Mouse (Mus musculus) megakaryocyte progenitor cell, adult 5-6 weeks (primary cell): ENCODE data around the gene Stim1. TPM values are rescaled to one million over a fixed set of nuclear protein-coding genes. Genes with fewer than 3 reads are reported as not detected.

Experiments used
- ATAC-seq: replicated peaks from 2 replicates; pipeline ENCODE4 v1.8.0; 2016; ENCODE audit warnings: mild to moderate bottlenecking, moderate TSS enrichment, inconsistent platforms; ENCODE audit not compliant: poor library complexity
- total RNA-seq, 2 experiments: library from RNA; stranded (forward) in 1 of 2; stranded (reverse) in 1 of 2; fragments of 157-497, 149-512 nt in 1 of 2; fragments of 200-1000 nt in 1 of 2; gene quantifications; 2 replicates each; pipeline versions ENCODE4 v1.2.3 to v1.2.4; 2015 to 2017

Stim1 gene
- total RNA-seq, 2 experiments from 2014 or later: 23.5 to 33.5 TPM

GRCm38 (mm10) chr7:102434344-102434743 is 166.7 kb downstream of the Stim1 start:
- peak; percentile 53 for ATAC-seq

DNA sequence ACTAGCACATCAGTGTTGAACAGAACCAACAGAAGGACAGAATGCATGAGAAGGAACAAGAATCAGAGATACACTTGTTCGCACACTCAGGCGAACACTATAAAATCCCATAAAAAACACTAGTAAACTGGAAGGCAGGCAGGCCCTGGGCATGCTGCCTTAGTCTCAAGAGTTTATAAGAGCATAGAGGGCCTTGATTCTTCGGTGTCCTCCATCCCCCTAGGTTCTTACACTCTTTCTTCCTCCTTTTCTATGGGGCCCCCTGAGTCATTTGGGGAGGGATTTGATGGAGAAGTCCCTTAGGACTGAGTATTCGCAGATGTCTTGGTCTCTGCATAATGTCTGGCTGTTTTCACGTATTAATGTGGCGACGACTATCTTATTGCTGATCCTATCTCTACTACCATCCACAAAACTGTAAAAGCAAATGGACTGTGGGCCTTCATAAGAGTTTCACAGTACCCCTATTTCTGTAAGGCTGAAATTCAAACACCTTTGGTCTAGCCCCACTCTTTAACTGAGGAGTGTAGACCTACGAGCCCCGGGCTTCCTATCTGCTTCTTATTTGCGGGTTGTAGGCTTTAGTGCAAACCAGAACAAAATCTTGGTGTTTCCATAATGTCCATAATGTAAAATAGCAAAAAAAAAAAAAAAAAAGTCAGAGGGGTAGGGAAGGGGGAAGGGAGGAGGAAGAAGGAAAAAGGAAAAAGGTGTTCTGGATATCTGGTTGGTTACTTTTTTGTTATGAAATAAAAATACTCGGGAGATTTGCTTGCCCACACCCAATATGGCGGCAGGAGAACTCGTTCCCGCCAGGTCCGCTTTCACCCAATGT is 173.4 kb downstream of the Stim1 start:
- ATAC-seq: no peak

GRCm38 (mm10) chr7:102441657-102442391 is 174.2 kb downstream of the Stim1 start, which contains the start of gene Rrm1:
TSS of gene Rrm1 (plus strand) at chr7:102441695.
- ATAC-seq: peak; percentile 93

DNA sequence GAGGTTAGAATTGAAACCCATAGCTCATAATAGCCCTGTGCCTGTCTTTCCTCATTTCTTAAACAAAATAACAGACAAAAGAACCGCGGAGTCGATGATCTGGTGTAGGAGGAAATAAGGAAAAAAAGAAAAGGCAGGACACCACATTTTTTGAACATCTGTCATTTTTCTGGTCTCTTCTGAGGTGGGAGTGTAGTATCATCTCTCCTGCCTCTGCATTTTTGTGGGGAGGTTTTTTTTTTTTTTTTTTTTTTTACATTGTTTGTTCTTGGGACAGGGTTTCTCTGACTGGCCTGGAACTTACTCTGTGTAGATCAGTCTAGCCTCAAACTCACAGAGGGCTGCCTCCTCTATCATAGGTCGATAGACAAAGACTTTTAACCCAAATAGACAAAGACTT is 174.8 kb downstream of the Stim1 start:
- ATAC-seq: no peak

DNA sequence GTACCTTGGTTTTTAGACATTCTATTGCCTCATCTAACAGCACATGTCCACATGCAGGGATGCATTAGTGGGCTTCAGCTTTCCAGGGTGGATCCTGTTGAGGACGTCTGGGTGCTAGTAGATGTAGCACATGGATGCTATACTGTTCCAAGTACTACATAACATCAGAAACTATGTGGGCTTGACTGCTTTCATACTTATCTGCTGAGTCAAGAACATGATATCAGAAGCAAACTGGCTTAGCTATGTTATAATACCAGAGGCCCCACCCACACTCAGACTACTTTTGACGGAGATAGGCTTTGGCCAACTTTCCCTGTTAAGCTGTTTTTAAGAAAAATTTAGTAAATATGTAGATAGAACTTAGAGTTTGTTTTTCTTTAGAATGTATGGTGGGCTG is 176.7 kb downstream of the Stim1 start:
- peak; percentile 53 for ATAC-seq

- no peak for ATAC-seq
Observed at GRCm38 (mm10) chr7:102446438-102446837, 178.8 kb downstream of the Stim1 start.

- ATAC-seq: peak; percentile 20; the same call in 1 of the 2 replicates
Observed at GRCm38 (mm10) chr7:102458618-102459380, 191.2 kb downstream of the Stim1 start.

- no peak for ATAC-seq
Observed at GRCm38 (mm10) chr7:102467566-102467965, 200.0 kb downstream of the Stim1 start.

DNA sequence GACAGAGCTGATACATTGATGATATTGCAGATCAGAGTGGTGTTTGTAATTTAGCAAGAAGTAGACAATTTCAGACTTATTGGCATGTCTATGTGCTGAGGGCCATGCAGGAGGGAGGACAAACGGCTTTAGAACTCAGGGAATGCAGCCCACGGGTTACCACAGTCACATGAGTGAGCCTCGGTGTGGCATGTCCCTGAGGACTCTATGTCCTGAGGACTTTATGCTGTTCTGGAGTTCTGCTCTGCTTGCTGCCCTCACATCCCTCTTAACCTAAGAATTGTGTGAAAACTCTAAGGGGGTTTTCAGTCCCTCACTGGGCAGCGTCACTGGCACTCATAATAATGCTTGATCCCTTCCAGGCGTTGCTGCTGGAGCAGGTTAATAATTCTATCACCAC is 205.1 kb downstream of the Stim1 start:
- ATAC-seq: no peak

DNA sequence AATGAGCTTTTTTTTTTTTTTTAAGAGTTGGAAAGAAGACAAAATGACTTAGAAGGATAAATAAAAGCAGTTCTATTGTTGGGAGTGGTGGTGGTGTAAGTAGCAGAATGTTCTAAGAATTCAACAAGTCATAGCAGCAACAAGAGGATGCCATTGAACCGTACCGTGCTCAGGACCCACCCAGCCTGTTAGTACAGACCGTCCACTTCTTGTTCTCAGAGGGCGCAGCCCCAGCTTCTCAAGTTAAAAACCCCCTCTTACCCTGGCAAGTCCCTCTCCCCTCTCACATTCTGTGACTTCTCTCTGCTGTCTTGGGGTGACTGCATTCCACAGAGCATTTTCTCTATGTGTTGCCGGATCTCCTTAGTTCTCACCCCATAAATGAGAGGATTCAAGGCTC is 209.0 kb downstream of the Stim1 start:
- ATAC-seq: no peak

DNA sequence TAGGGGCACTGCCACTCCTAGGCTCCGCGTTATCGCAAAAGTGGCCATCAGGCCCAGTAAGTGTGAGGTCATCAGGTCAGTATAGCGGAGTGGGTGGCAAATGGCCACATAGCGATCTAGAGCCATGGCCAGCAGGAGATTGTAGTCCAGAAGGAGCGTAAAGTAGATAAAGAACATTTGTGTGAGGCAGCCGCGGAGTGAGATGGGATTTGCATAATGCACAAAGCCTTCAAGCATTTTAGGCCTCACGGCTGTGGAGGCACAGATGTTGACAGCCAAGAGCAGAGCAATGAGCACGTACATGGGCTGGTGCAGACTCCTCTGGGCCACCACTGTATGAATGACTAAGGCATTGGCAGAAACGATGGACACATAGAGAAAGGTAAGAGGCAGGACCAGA is 209.8 kb downstream of the Stim1 start:
- ATAC-seq: no peak

DNA sequence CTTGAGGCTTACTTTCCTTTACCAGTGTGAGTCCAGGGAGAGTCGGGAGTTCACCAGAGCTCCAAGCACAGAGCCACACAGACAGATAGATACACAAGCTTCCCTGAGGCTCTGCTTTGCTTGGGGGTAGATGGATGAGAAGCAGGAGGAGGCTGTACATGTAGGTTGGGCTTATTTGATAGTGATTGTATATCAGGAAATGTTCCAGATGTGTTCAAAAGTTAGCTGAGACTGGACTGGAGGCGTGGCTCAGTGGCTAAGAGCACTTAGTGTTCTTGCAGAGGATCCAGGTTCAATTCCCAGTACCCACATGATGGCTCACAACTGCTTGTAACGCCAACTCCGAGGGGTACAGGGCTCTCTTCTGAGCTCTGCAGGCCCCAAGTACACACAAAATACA is 210.8 kb downstream of the Stim1 start:
- ATAC-seq: peak; percentile 52

GRCm38 (mm10) chr7:102478926-102479325 is 211.3 kb downstream of the Stim1 start:
- ATAC-seq: no peak

DNA sequence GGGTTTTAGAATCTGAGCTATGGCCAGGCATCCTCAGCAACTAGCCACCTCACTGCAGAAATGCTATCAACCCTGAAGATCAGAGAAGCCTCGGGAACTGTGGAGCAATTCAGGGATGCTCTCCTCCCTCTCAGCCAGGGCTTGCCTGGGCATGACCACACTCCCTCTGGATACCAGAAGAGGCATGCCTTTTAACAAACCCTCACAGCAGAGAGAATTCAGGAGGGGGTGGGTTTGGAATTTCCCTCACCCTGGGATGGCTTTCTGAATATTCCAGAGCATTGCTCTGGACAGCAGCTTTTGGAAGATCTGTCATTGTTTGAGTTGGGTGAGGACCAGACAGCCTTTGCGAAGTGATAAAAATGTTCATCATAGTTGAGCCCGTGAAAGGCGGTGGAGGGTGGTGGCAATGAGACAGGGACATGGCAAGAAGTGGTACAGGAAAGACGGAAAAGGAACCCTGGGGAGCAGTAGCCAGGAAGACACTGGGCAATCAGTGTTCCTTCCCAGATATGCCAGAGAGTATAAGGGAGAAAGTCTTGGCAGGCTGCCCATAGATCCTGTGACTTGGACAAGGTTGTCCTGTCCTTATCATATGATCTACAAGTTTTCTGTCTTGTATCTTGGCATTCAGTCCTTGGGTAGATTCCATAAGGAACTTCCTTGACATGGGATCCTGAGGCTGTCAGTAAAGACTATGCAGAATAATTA is 211.9 kb downstream of the Stim1 start:
- ATAC-seq: no peak

DNA sequence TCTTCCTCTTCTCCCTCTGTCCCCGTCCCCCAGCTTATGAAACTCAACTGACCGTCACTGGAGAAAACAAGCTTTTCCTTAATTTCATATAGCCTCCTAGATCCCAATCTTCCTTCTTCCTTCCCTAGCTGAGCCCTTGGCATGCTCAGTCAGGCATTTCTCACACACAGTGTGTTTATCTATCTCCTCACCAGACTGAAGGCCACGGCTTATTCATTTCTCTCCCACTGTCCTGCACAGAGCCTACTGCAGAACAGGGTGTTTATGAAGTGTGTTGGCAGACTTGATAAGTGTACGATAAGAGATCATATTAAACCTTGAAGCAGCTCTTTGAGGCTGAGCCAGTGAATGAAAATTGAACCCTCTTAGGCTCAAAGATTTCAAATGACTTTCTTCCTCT is 213.2 kb downstream of the Stim1 start:
- ATAC-seq: no peak

GRCm38 (mm10) chr7:102481579-102481978 is 214.0 kb downstream of the Stim1 start, which contains the start of gene Olfr543:
TSS of gene Olfr543 (minus strand) at chr7:102481679.
- ATAC-seq: no peak

GRCm38 (mm10) chr7:102483665-102484064 is 216.1 kb downstream of the Stim1 start:
- no peak for ATAC-seq

GRCm38 (mm10) chr7:102484766-102485165 is 217.2 kb downstream of the Stim1 start:
- peak; percentile 65 for ATAC-seq

- peak; percentile 56 for ATAC-seq
Observed at GRCm38 (mm10) chr7:102486105-102486504, 218.5 kb downstream of the Stim1 start.
